Mouse (Mus musculus): ENCODE data around the gene Ptrh1. TPM values are rescaled to one million over a fixed set of nuclear protein-coding genes. Genes with fewer than 3 reads are reported as not detected.

Gene Ptrh1
- polyA plus RNA-seq, 1 experiment = 10.4 TPM

DNA sequence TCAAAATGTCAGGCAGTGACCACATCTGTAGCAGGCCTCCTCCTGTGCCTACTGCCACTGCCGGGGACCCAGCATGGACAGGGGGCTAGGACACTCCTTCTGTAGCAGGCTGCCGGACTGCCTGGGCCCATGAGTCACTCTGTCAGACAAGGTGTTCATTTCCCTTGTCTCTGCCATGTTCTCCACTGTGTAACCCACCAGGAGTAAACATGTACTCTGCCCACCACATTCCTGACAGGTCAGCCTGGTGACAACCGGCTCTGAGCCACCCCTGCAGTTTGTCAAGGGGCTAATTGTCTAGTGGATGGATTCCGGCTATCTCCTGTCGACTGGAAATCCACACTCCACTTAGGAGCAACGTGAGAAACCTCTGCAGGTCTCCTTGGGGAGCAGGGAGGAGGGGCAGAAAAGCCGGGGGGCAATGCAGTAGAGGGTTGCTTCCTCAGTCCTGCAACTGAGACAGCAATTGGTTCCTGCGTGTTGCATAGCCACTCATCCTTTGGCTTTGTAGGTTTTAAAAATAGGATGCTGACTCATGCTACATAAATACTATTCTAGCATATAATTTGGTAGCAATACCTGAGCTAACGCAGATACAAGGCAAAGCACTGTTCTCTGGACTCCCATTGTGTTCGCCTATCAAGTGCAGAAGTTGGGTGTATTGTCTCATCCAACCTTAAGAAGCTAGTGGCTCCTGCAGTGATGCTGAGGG lies 22.8 kb downstream of the Ptrh1 start:
- no peak for DNase-seq (ENCODE audit: low spot score)

DNA sequence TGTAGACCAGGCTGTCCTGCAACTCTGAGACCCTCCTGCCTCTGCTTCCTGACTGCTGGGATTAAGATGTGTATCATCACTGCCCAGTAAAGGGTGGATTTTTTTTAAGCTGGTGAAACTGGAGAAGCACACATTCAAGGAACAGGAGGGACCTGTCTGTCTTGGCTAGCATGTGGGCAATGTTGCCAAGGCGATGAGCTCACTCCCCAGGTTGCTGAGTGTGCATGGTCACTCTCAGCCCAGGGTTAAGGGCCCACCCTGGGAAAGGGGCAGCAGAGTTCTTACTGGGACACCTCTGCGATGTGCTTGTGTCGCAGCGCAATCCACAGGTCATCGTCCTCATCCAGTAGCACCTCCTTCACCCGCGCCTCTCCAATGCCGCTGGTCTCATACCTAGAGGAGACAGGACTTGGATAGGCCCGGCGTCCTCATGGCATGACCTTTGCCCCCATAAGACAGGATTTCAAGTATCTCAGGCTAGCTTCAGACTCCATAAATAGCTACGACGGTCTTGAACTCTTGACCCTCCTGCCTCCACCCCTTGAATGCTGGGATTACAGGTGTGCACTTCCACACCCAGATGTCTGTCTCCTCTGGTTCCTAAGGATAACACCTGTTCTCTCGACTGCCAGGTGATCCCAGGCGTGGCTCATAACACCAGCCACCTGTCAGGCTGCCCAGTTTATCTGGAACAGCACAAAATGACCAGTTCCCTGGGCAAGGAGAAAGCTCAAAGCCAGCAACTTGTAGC lies 33.4 kb downstream of the Ptrh1 start:
- DNase-seq (ENCODE audit: low spot score) = no peak

GRCm38 (mm10) chr2:32811959-32812358 lies 36.4 kb downstream of the Ptrh1 start:
- DNase-seq (ENCODE audit: low spot score) = no peak

GRCm38 (mm10) chr2:32816497-32816896 lies 40.9 kb downstream of the Ptrh1 start:
- no peak for DNase-seq (ENCODE audit: low spot score)

DNA sequence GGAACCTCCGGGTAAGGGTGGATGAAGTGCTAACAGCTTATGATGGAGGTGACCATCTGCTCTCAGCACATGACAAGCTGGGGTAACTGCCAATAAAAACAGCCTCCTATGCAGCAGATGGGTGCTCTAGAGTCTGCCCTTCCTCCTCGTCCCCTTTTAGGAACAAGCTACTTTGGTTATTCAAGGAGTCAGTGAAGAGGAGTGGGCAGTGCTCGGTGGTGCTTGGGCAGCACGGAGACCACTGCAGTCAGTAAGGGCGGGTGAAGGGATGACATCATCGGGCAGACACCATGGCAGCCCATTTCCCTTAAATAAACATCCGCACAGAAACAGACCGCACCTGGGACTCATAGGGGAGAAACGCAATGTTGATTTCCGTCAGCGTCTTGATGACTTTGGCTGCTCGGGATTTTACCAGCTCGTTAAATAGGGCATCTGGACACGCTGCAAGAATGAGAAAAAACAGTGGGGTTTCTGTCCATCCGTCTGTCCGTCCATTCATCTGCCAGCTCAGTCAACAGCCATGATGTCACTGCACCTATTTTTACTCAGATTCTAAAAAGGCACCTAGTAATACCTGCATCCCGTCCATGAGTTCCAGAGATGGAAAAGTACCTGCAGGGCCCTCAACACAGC lies 41.5 kb downstream of the Ptrh1 start:
- DNase-seq (ENCODE audit: low spot score) = no peak

DNA sequence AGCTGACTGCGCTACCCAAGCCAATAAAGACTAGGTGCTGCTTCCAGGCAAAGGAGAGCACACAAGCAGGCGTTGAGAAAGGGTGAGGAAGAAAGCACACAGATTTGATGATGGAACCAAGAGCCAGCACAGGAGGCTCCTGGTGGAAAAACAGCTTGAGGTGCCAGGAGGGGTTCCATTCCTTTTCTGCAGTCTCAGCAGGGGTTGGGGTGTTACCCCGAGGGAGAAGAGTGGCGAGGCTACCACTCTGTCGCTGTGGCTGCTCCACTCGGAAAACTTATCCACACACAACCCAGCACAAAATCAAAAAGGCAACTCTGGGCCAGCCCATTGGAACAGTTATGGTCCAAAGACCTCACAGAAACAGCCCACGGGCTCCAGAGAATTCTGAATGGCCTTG lies 42.0 kb downstream of the Ptrh1 start:
- no peak for DNase-seq (ENCODE audit: low spot score)

DNA sequence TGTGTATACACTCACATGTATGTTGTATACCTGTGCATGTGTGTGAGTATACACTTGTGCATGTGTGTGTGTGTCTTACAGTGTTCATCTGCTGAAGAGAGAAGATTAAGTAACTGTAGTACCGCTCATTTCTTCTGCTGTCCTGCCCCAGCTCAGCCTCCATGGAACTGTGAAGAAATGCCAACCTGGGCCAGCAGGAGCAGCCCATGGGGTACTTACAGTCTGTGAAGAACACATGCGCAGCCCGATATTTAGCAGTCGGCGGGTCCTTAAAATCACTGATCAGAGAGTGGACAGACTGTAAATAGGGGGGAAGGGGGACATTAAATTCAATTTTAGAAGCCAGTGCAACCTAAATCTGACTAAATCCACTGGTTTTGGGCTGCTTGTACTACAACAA lies 42.6 kb downstream of the Ptrh1 start:
- DNase-seq (ENCODE audit: low spot score) = no peak

GRCm38 (mm10) chr2:32821041-32821802 lies 45.6 kb downstream of the Ptrh1 start:
- no peak for DNase-seq (ENCODE audit: low spot score)

- no peak for DNase-seq (ENCODE audit: low spot score)
These were observed 47.1 kb downstream of the Ptrh1 start for GRCm38 (mm10) chr2:32822643-32823042.

GRCm38 (mm10) chr2:32823153-32823552 lies 47.6 kb downstream of the Ptrh1 start:
- no peak for DNase-seq (ENCODE audit: low spot score)

GRCm38 (mm10) chr2:32823579-32824154 lies 48.1 kb downstream of the Ptrh1 start:
- no peak for DNase-seq (ENCODE audit: low spot score)

DNA sequence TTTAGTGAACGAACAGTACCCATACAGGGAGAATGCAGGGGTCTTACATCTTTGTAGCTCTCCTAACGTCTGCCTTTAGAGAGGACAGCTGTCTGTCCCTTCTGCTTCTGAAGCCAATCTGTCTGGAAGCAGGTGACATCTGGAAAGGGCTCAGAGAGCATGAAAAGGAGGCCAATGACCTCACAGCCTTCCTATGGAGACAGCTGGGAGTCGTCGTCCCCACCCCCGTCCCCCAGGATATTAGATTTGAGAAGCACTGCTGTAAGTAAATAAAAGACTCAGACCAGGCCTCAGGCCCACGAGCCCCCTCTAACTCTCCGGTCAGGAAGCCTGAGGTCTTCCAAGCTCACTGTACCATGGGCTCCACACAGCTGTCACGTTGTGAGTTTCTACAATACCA lies 48.6 kb downstream of the Ptrh1 start:
- DNase-seq (ENCODE audit: low spot score) = no peak

DNA sequence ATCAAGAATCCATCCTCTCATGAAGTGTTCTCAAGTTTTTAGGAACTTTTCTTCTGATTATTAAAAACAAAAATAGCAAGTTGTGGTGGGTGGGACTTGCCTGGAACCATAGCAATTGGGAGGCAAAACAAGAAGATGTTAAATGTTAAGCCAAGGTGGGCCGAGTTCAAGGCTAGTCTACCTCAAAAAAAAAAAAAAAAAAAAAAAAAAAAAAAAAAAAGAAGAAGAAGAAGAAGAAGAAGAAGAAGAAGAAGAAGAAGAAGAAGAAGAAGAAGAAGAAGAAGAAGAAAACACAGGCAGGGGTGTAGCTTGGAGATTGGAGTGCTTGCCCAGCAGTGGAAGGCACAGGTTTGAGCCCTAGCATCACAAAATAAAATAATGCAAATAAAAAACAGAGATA lies 49.2 kb downstream of the Ptrh1 start:
- DNase-seq (ENCODE audit: low spot score) = no peak

- no peak for DNase-seq (ENCODE audit: low spot score)
These were observed 50.2 kb downstream of the Ptrh1 start for GRCm38 (mm10) chr2:32825796-32826195.

Other genes starting within 250 kb of the Ptrh1 start
- gene Fam102a, start 240.5 kb upstream of the Ptrh1 start, polyA plus RNA-seq (2012; rRNA removed) = 17.1 and 25.9 TPM in 2 replicates
- gene Dpm2, start 204.9 kb upstream of the Ptrh1 start, polyA plus RNA-seq (2012; rRNA removed) = 88.5 and 117 TPM in 2 replicates
- 0.08 TPM in 1 of 2 replicates, not detected in the other for gene Pip5kl1, start 201.0 kb upstream of the Ptrh1 start, polyA plus RNA-seq (2012; rRNA removed)
- gene 9430097D07Rik, start 200.1 kb upstream of the Ptrh1 start, polyA plus RNA-seq (2012; rRNA removed) = 0.07 TPM in 1 of 2 replicates, not detected in the other
- gene St6galnac4, start 188.7 kb upstream of the Ptrh1 start, polyA plus RNA-seq (2012; rRNA removed) = 13.3 and 16.1 TPM in 2 replicates
- 20.8 and 33.1 TPM in 2 replicates for gene St6galnac6, start 176.1 kb upstream of the Ptrh1 start, polyA plus RNA-seq (2012; rRNA removed)
- 43.8 and 59.1 TPM in 2 replicates for gene Ak1, start 154.0 kb upstream of the Ptrh1 start, polyA plus RNA-seq (2012; rRNA removed)
- 59.8 and 73.9 TPM in 2 replicates for gene Eng, start 129.2 kb upstream of the Ptrh1 start, polyA plus RNA-seq (2012; rRNA removed)
- 29.4 and 36.3 TPM in 2 replicates for gene Fpgs, start 71.6 kb upstream of the Ptrh1 start, polyA plus RNA-seq (2012; rRNA removed)
- gene Cdk9, start 62.7 kb upstream of the Ptrh1 start, polyA plus RNA-seq (2012; rRNA removed) = 112 and 151 TPM in 2 replicates
- 9.9 and 10.3 TPM in 2 replicates for gene Sh2d3c, start 54.7 kb upstream of the Ptrh1 start, polyA plus RNA-seq (2012; rRNA removed)
- not detected in 2 replicates for gene 6330409D20Rik, start 34.8 kb upstream of the Ptrh1 start, polyA plus RNA-seq (2012; rRNA removed)
- 42.9 and 53.7 TPM in 2 replicates for gene Tor2a, start 18.6 kb upstream of the Ptrh1 start, polyA plus RNA-seq (2012; rRNA removed)
- 0.80 and 0.85 TPM in 2 replicates for gene Ttc16, start 153 bp upstream of the Ptrh1 start, polyA plus RNA-seq (2012; rRNA removed)
- 0.29 and 0.41 TPM in 2 replicates for gene Cfap157, start 8.6 kb downstream of the Ptrh1 start, polyA plus RNA-seq (2012; rRNA removed)
- 15.8 and 19.8 TPM in 2 replicates for gene Stxbp1, start 71.5 kb downstream of the Ptrh1 start, polyA plus RNA-seq (2012; rRNA removed)
- gene Fam129b, start 100.3 kb downstream of the Ptrh1 start, polyA plus RNA-seq (2012; rRNA removed) = 99.6 and 102 TPM in 2 replicates
- gene Rpl12, start 185.8 kb downstream of the Ptrh1 start, polyA plus RNA-seq (2012; rRNA removed) = 1,100 and 1,122 TPM in 2 replicates
- 15.1 and 15.9 TPM in 2 replicates for gene Lrsam1, start 185.8 kb downstream of the Ptrh1 start, polyA plus RNA-seq (2012; rRNA removed)
- gene Slc2a8, start 206.3 kb downstream of the Ptrh1 start, polyA plus RNA-seq (2012; rRNA removed) = 21.0 and 21.5 TPM in 2 replicates